Mouse (Mus musculus) testis, postnatal 14 days (tissue): Measurements from ENCODE around the gene Cda.
A peak's percentile ranks its signal among the peaks of the same experiment; 100 is the strongest.

Source experiments
- DNase-seq: peaks from one replicate; pipeline ENCODE4 v3.0.0; 2021; ENCODE audit warnings: low spot score

Cda gene

DNA sequence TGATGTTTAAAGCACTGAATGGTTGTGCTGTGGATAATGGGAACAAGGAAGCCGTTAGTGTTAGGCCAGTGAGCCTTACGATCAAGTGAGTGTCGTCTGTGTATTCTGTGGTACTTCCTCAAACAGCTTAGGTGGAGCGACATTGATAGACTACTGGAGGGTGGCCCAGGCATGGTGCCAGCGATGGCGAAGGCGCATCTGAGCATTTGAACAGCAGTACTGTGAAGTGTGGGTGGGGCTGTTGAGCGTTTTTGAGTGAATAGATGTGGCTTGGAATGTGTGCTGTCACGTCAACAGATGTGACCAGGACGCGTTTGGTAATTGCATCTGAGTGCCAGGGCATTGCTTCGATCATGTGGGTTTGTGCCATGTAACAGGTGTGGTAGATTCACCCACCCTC, 60.1 kb downstream of the Cda start:
- no peak for DNase-seq

- no peak for DNase-seq
These were observed 60.8 kb downstream of the Cda start for GRCm38 (mm10) chr4:138307025-138307424.

GRCm38 (mm10) chr4:138304340-138305104, 63.3 kb downstream of the Cda start, which contains the start of gene Ddost:
Gene Ddost, plus strand, starts transcription at chr4:138304730.
- peak; percentile 99 for DNase-seq

- no peak for DNase-seq
These were observed 64.0 kb downstream of the Cda start for GRCm38 (mm10) chr4:138303742-138304141.

- DNase-seq: no peak
These were observed 64.8 kb downstream of the Cda start for GRCm38 (mm10) chr4:138303011-138303410.

DNA sequence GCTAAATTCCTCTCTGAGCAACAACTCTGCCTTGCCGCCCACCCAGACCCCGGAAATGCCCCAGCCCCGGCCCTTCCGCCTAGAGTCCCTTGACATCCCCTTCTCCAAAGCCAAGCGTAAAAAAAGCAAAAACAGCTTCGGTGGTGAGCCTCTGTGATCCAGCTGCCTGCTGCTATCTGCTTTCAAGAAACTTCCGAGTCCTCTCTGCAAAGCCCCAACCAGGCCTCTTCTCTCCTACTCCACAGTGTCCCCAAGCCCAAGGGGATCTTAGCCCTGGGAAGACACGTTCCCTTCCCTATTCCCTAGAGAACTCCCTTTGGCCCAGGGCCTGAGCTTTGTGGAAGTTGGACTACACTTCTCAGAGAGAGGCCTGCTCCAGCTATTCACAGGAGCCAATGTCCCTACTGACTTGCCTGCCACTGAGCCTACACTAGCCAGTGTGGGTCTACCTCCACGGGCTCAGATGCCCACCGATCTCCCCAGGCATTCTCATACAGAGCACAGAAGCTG, 66.5 kb downstream of the Cda start:
- DNase-seq: no peak

DNA sequence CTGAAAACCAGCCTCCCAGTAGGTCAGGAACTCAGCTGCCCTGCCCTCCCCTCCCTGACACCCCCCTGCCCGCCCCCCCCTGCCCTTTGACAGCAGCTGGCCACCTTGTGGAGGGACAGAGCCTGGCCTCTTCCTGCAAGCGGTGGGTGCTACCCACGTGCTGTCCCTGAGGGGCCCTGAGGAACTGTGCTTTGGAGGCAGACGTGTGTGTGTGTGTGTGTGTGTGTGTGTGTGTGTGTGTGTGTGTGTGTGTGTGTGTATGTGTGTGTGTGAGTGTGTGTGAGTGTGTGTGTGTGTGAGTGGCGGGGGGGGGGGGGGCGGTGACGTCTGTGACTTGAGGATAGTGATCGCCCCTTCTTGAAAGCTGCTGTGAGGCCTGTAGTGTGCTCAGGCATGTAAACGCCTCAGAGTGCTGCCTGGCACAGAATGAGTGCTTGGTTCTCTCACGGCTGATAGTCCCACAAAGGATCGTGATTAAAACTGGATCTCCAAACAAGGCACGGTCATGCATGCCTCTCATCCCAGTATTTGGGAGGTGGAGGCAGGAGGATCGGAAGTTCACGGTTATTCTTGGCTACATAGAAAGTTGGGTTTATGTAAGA, 73.7 kb downstream of the Cda start:
- no peak for DNase-seq

DNA sequence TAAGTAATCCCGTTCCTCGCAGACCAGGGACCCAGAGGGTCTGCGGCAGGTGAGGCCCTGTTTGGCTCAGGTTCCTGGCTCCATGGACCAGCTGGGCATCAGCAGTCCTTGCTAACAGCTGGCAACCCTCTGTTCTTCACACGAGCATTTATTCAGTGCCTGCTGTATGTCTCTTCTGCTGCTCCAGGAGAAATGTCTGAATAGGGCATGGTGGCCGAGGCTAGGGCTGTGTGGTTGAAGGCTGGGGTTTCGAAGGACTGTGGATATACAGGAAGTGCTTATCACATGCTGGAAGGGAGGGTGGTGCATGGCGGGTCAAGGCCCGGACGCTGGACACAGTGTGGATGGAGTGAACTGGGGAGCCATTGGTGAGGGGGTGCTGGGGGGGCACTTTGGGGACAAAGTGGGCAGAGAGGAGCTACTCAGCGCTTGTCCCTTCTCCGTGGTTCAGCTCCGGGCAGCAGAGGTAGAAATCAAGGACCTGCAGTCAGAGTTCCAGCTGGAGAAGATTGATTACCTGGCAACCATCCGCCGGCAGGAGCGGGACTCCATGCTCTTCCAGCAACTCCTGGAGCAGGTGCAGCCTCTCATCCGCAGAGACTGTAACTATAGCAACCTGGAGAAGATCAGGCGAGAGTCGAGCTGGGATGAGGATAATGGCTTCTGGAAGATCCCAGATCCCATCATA, 74.4 kb downstream of the Cda start:
- DNase-seq: no peak

- no peak for DNase-seq
These were observed 75.8 kb downstream of the Cda start for GRCm38 (mm10) chr4:138292028-138292427.

- no peak for DNase-seq
These were observed 79.1 kb downstream of the Cda start for GRCm38 (mm10) chr4:138288691-138289090.
